Mouse (Mus musculus): ENCODE data around the gene Hspa1l. TPM values are rescaled to one million over a fixed set of nuclear protein-coding genes. Genes with fewer than 3 reads are reported as not detected.

Gene Hspa1l
- polyA plus RNA-seq, 2 experiments = 0.47 to 0.85 TPM

- 13% methylated on average over 16 of the region's 17 CpGs for WGBS
- H3K4me3 ChIP-seq (replicated peaks; ENCODE audit: low read length) = no peak overlapping the region
- peak overlapping the region; percentile 30 for H3K4me2 ChIP-seq (replicated peaks; ENCODE audit: low read depth, low read length, severe bottlenecking)
- no peak overlapping the region for H3K9ac ChIP-seq (ENCODE audit: low read depth, low read length, severe bottlenecking)
- no peaks in the 10 kb centered on the region for H3K9me3 ChIP-seq (ENCODE audit: control insufficient read depth, low read length)
- H3K27me3 ChIP-seq (ENCODE audit: control insufficient read depth, insufficient read depth, low read length) = no peaks in the 10 kb centered on the region
- DNase-seq (ENCODE audit: low spot score) (peak; percentile 61), ATAC-seq (ENCODE audit: low FRiP score, low read depth) (peak; percentile 70)
- peaks cover 10% of the 10 kb centered on the region for H3K4me1 ChIP-seq (ENCODE audit: control insufficient read depth, insufficient read depth, low read length)
- no peak overlapping the region for H3K27ac ChIP-seq (replicated peaks; ENCODE audit: low read depth, low read length)
- no peak for TF ChIP-seq POLR2A (IDR thresholded peaks at IDR 0.05; ENCODE audit: borderline replicate concordance, extremely low read depth, insufficient read depth, insufficient read length)
- peaks cover 9% of the 10 kb centered on the region for H3K36me3 ChIP-seq (ENCODE audit: control insufficient read depth, insufficient read depth, low read length)
Observed at GRCm38 (mm10) chr17:35021163-35021808, 48.8 kb downstream of the Hspa1l start.

- Histone ChIP-seq H3K9ac (ENCODE audit: low read depth, low read length, severe bottlenecking) (no peak overlapping the region), H3K9me3 (ENCODE audit: control insufficient read depth, low read length) (no peaks in the 10 kb centered on the region), H3K36me3 (ENCODE audit: control insufficient read depth, insufficient read depth, low read length) (peaks cover 2% of the 10 kb centered on the region; the same call in 1 of the 2 replicates), H3K4me2 (replicated peaks; ENCODE audit: low read depth, low read length, severe bottlenecking) (no peak overlapping the region), H3K27ac (replicated peaks; ENCODE audit: low read depth, low read length) (no peak overlapping the region), H3K4me3 (replicated peaks; ENCODE audit: low read length) (no peak overlapping the region), H3K4me1 (ENCODE audit: control insufficient read depth, insufficient read depth, low read length) (peaks cover 11% of the 10 kb centered on the region), H3K27me3 (ENCODE audit: control insufficient read depth, insufficient read depth, low read length) (no peaks in the 10 kb centered on the region)
- ATAC-seq (ENCODE audit: low FRiP score, low read depth) = no peak
- no peak for TF ChIP-seq POLR2A (IDR thresholded peaks at IDR 0.05; ENCODE audit: borderline replicate concordance, extremely low read depth, insufficient read depth, insufficient read length)
- 66% methylated on average over 6 of the region's 6 CpGs for WGBS
- DNase-seq (ENCODE audit: low spot score) = no peak
Observed at GRCm38 (mm10) chr17:35021842-35022477, 49.5 kb downstream of the Hspa1l start.

- no peak overlapping the region for H3K27ac ChIP-seq (replicated peaks; ENCODE audit: low read depth, low read length)
- no peak overlapping the region for H3K4me3 ChIP-seq (replicated peaks; ENCODE audit: low read length)
- no peaks in the 10 kb centered on the region for H3K9me3 ChIP-seq (ENCODE audit: control insufficient read depth, low read length)
- H3K27me3 ChIP-seq (ENCODE audit: control insufficient read depth, insufficient read depth, low read length) = no peaks in the 10 kb centered on the region
- no peak overlapping the region for H3K4me2 ChIP-seq (replicated peaks; ENCODE audit: low read depth, low read length, severe bottlenecking)
- 92% methylated on average over 8 of the region's 8 CpGs for WGBS
- no peak for TF ChIP-seq POLR2A (IDR thresholded peaks at IDR 0.05; ENCODE audit: borderline replicate concordance, extremely low read depth, insufficient read depth, insufficient read length)
- no peak overlapping the region for H3K9ac ChIP-seq (ENCODE audit: low read depth, low read length, severe bottlenecking)
- peaks cover 16% of the 10 kb centered on the region for H3K4me1 ChIP-seq (ENCODE audit: control insufficient read depth, insufficient read depth, low read length)
- ATAC-seq (ENCODE audit: low FRiP score, low read depth) (no peak), DNase-seq (ENCODE audit: low spot score) (no peak)
- H3K36me3 ChIP-seq (ENCODE audit: control insufficient read depth, insufficient read depth, low read length) = no peaks in the 10 kb centered on the region
Observed at GRCm38 (mm10) chr17:35022541-35023060, 50.1 kb downstream of the Hspa1l start.

GRCm38 (mm10) chr17:35023221-35023620 is 50.7 kb downstream of the Hspa1l start:
- no peak for TF ChIP-seq POLR2A (IDR thresholded peaks at IDR 0.05; ENCODE audit: borderline replicate concordance, extremely low read depth, insufficient read depth, insufficient read length)
- no peaks in the 10 kb centered on the region for H3K36me3 ChIP-seq (ENCODE audit: control insufficient read depth, insufficient read depth, low read length)
- ATAC-seq (ENCODE audit: low FRiP score, low read depth) (no peak), DNase-seq (ENCODE audit: low spot score) (no peak)
- no peaks in the 10 kb centered on the region for H3K27me3 ChIP-seq (ENCODE audit: control insufficient read depth, insufficient read depth, low read length)
- peaks cover 18% of the 10 kb centered on the region for H3K4me1 ChIP-seq (ENCODE audit: control insufficient read depth, insufficient read depth, low read length)
- whole genome bisulfite sequencing = 77% methylated on average over 5 of the region's 5 CpGs
- no peak overlapping the region for H3K4me2 ChIP-seq (replicated peaks; ENCODE audit: low read depth, low read length, severe bottlenecking)
- no peak overlapping the region for H3K27ac ChIP-seq (replicated peaks; ENCODE audit: low read depth, low read length)
- H3K9me3 ChIP-seq (ENCODE audit: control insufficient read depth, low read length) = no peaks in the 10 kb centered on the region
- H3K9ac ChIP-seq (ENCODE audit: low read depth, low read length, severe bottlenecking) = no peak overlapping the region
- H3K4me3 ChIP-seq (replicated peaks; ENCODE audit: low read length) = no peak overlapping the region

- DNase-seq (ENCODE audit: low spot score) = no peak
- no peak for TF ChIP-seq POLR2A (IDR thresholded peaks at IDR 0.05; ENCODE audit: borderline replicate concordance, extremely low read depth, insufficient read depth, insufficient read length)
- H3K9me3 ChIP-seq (ENCODE audit: control insufficient read depth, low read length) = no peaks in the 10 kb centered on the region
- no peaks in the 10 kb centered on the region for H3K27me3 ChIP-seq (ENCODE audit: control insufficient read depth, insufficient read depth, low read length)
- peaks cover 18% of the 10 kb centered on the region for H3K4me1 ChIP-seq (ENCODE audit: control insufficient read depth, insufficient read depth, low read length)
- no peak overlapping the region for H3K4me2 ChIP-seq (replicated peaks; ENCODE audit: low read depth, low read length, severe bottlenecking)
- 69% methylated on average over 4 of the region's 4 CpGs for WGBS
- H3K27ac ChIP-seq (replicated peaks; ENCODE audit: low read depth, low read length) = no peak overlapping the region
- no peak overlapping the region for H3K4me3 ChIP-seq (replicated peaks; ENCODE audit: low read length)
- H3K36me3 ChIP-seq (ENCODE audit: control insufficient read depth, insufficient read depth, low read length) = no peaks in the 10 kb centered on the region
- no peak overlapping the region for H3K9ac ChIP-seq (ENCODE audit: low read depth, low read length, severe bottlenecking)
- ATAC-seq (ENCODE audit: low FRiP score, low read depth) = no peak
Observed at GRCm38 (mm10) chr17:35023756-35024155, 51.3 kb downstream of the Hspa1l start.

All from limb, embryonic 14.5 days (tissue).